Mouse (Mus musculus) liver, adult 10 weeks (tissue): ENCODE data around the gene Olfr1259. TPM values are rescaled to one million over a fixed set of nuclear protein-coding genes. Genes with fewer than 3 reads are reported as not detected.

Experiments used
- polyA plus RNA-seq: library from polyadenylated mRNA; stranded (reverse); fragments of 350-450 nt; fragmentation: Illumina TruSeq; extraction: RNeasy Lipid Tissue Mini Kit (QIAGEN cat#74804); gene quantifications from one replicate; pipeline ENCODE4 v1.2.3, GENCODE M21; 2014; ENCODE audit warnings: low read depth, low replicate concordance

The Olfr1259 gene
- not detected for polyA plus RNA-seq

DNA sequence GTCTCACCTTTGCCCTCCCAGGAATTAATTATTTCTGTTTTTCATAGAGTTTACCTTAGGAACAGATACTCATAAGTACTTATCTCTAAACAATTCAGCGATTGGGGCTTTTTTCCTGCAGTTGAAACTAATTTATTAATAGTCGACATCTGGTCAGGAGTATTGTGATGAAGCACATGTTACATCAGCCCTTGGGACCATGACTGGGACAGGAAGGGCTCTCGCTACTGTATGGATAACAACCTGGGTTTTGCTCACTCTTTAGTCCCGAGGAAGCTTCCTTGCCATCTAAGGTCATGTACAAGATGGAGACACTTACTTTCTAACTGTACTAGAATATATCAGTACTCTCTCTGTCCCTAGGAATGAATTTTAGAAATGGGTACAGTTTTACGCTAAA, at the start of gene Olfr1259:
Gene Olfr1259, minus strand, starts transcription at position 101 of the 400 bp plus-strand sequence.

DNA sequence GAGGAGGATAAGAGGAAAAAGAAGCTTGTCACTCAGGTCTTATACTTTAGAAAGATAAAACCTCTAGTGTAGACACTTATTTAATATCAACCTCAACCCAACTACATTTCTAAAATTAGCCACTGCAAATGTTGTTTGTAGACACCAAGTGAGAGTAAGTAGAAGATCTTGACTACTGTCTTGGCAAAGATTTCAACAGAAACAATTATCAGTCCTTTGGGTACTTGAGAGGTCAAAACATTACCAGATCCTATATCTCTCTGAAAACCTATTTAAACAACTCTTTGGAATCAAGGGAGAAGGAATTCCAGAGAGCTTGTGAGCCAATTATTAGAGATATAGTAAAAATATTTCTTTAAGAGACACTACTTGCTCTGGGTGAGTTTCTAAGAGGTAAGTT, 42.5 kb upstream of the Olfr1259 start, which contains the start of gene Olfr1261:
Gene Olfr1261, plus strand, starts transcription at position 301 of the 400 bp plus-strand sequence.

DNA sequence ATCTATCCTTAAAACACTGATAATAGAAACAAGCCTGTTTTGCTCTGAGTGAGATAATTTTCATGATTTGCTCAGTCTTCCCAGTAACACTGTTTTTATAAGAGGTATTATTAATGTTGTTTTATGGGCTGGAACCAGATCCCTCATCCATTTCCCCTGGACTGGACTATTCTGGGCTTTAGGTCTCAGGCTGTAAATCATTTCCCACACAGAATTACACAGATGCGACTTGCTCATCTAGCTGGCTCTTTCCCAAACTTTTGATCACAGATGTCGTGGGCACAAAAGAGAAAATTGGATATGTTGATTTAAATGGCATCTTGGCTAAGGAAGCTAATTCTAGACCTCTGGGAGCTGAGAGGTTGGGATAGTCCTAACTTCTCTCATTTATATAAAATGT, 25.7 kb upstream of the Olfr1259 start, which contains the start of gene Olfr1260:
Gene Olfr1260, plus strand, starts transcription at position 157 of the 400 bp plus-strand sequence.

DNA sequence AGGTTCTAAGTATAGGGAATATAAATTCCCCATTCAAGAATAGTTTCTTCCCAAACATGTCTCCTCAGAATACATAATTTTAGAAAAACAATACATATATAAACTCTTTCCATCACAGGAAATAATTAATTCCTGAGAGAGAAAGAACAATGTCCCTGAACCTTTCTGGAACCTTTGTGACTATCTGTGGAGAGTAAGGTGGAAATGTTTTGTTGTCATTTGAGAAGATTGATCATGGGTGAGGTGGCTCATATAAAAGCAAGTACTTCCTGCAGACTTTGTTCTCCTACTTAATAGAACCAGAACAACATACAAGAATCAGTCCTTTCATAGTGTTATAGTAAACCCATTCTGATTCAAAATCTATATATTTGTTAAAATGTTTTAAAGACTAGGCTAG, 21.5 kb downstream of the Olfr1259 start, which contains the start of gene Olfr1258:
Gene Olfr1258, plus strand, starts transcription at position 301 of the 400 bp plus-strand sequence.

Other genes with a start within 250 kb of the Olfr1259 start
- not detected for gene Olfr1252, start 223.7 kb downstream of the Olfr1259 start, polyA plus RNA-seq
- gene Olfr1253, start 191.6 kb downstream of the Olfr1259 start, polyA plus RNA-seq, result not detected
- not detected for gene Olfr1254, start 155.0 kb downstream of the Olfr1259 start, polyA plus RNA-seq
- gene Olfr1255, start 136.6 kb downstream of the Olfr1259 start, polyA plus RNA-seq, result not detected
- not detected for gene Olfr1256, start 107.1 kb downstream of the Olfr1259 start, polyA plus RNA-seq
- not detected for gene Olfr48, start 100.5 kb downstream of the Olfr1259 start, polyA plus RNA-seq
- not detected for gene Olfr1257, start 70.2 kb downstream of the Olfr1259 start, polyA plus RNA-seq
- gene Olfr1258, start 21.4 kb downstream of the Olfr1259 start, polyA plus RNA-seq, result not detected
- not detected for gene Olfr1260, start 25.7 kb upstream of the Olfr1259 start, polyA plus RNA-seq
- not detected for gene Olfr1261, start 42.6 kb upstream of the Olfr1259 start, polyA plus RNA-seq
- not detected for gene Olfr1262, start 51.5 kb upstream of the Olfr1259 start, polyA plus RNA-seq
- gene Olfr1263, start 63.5 kb upstream of the Olfr1259 start, polyA plus RNA-seq, result not detected
- not detected for gene Olfr1264, start 76.9 kb upstream of the Olfr1259 start, polyA plus RNA-seq
- not detected for gene Olfr1265, start 86.7 kb upstream of the Olfr1259 start, polyA plus RNA-seq
- not detected for gene Olfr140, start 114.9 kb upstream of the Olfr1259 start, polyA plus RNA-seq
- not detected for gene Olfr1269, start 172.7 kb upstream of the Olfr1259 start, polyA plus RNA-seq
- gene Olfr32, start 193.6 kb upstream of the Olfr1259 start, polyA plus RNA-seq, result not detected
- gene Olfr1270, start 204.4 kb upstream of the Olfr1259 start, polyA plus RNA-seq, result not detected